Mouse (Mus musculus): ENCODE data around the gene AI987944. TPM values are rescaled to one million over a fixed set of nuclear protein-coding genes. Genes with fewer than 3 reads are reported as not detected.

The AI987944 gene
- 41.4 TPM for polyA plus RNA-seq (2014; fragmentation: Illumina TruSeq; extraction: RNeasy Lipid Tissue Mini Kit (QIAGEN cat#74804); ENCODE audit: low read depth, low replicate concordance)

GRCm38 (mm10) chr7:41393048-41393971, at the start of gene AI987944:
TSS of gene AI987944 (minus strand) at chr7:41393379.

Other genes with a start within 250 kb of the AI987944 start
- not detected for gene Gm5592, start 239.5 kb downstream of the AI987944 start, polyA plus RNA-seq (2014; fragmentation: Illumina TruSeq; extraction: RNeasy Lipid Tissue Mini Kit (QIAGEN cat#74804); ENCODE audit: low read depth, low replicate concordance)
- gene Vmn2r57, start 55.3 kb upstream of the AI987944 start, polyA plus RNA-seq (2014; fragmentation: Illumina TruSeq; extraction: RNeasy Lipid Tissue Mini Kit (QIAGEN cat#74804); ENCODE audit: low read depth, low replicate concordance) = 0.66 TPM
- not detected for gene Gm20449, start 106.0 kb upstream of the AI987944 start, polyA plus RNA-seq (2014; fragmentation: Illumina TruSeq; extraction: RNeasy Lipid Tissue Mini Kit (QIAGEN cat#74804); ENCODE audit: low read depth, low replicate concordance)
- 11.6 TPM for gene AW146154, start 106.5 kb upstream of the AI987944 start, polyA plus RNA-seq (2014; fragmentation: Illumina TruSeq; extraction: RNeasy Lipid Tissue Mini Kit (QIAGEN cat#74804); ENCODE audit: low read depth, low replicate concordance)
- not detected for gene Gm6871, start 180.3 kb upstream of the AI987944 start, polyA plus RNA-seq (2014; fragmentation: Illumina TruSeq; extraction: RNeasy Lipid Tissue Mini Kit (QIAGEN cat#74804); ENCODE audit: low read depth, low replicate concordance)
- gene 2610021A01Rik, start 205.9 kb upstream of the AI987944 start, polyA plus RNA-seq (2014; fragmentation: Illumina TruSeq; extraction: RNeasy Lipid Tissue Mini Kit (QIAGEN cat#74804); ENCODE audit: low read depth, low replicate concordance) = 15.8 TPM
- 8.1 TPM for gene Zfp788, start 239.8 kb upstream of the AI987944 start, polyA plus RNA-seq (2014; fragmentation: Illumina TruSeq; extraction: RNeasy Lipid Tissue Mini Kit (QIAGEN cat#74804); ENCODE audit: low read depth, low replicate concordance)

All from liver, adult 10 weeks (tissue).